ENCODE assay signal across 7 mouse cellular contexts in genomic region chr2:33659288-33659629, GRCm38 (mm10). TPM values are rescaled to one million over a fixed set of nuclear protein-coding genes. Genes with fewer than 3 reads are reported as not detected.
DNase-seq lines count a peak whose midpoint lies in the region; ATAC-seq and TF ChIP-seq lines count a peak whose summit lies in the region.

No protein-coding gene starts in this region.

- peak overlapping the region; percentile 30; the same call in 1 of the 2 replicates for H3K27ac ChIP-seq in hindbrain, embryonic 10.5 days
- H3K27ac ChIP-seq in liver, embryonic 12.5 days, result no peak overlapping the region
- 0 out of 2 replicates have a peak overlapping the region, but pooled peaks have one; percentile 18 for H3K27ac ChIP-seq in neural tube, embryonic 15.5 days (replicated peaks)

- ATAC-seq in liver, embryonic 12.5 days, result no peak
- no peak for ATAC-seq in neural tube, embryonic 15.5 days (ENCODE audit: low FRiP score)

- peak overlapping the region; percentile 48 for H3K4me2 ChIP-seq in liver, embryonic 12.5 days
- H3K4me2 ChIP-seq in neural tube, embryonic 15.5 days, result peak overlapping the region; percentile 43

- H3K36me3 ChIP-seq in hindbrain, embryonic 10.5 days, result no peaks in the 10 kb centered on the region
- no peaks in the 10 kb centered on the region for H3K36me3 ChIP-seq in liver, embryonic 12.5 days
- no peaks in the 10 kb centered on the region for H3K36me3 ChIP-seq in neural tube, embryonic 15.5 days

- peak overlapping the region; percentile 16; the same call in 1 of the 2 replicates for H3K4me3 ChIP-seq in hindbrain, embryonic 10.5 days
- H3K4me3 ChIP-seq in liver, embryonic 12.5 days, result peak overlapping the region; percentile 16; the same call in 1 of the 2 replicates
- H3K4me3 ChIP-seq in neural tube, embryonic 15.5 days (replicated peaks), result no peak overlapping the region

- H3K9ac ChIP-seq in liver, embryonic 12.5 days, result no peak overlapping the region
- H3K9ac ChIP-seq in neural tube, embryonic 15.5 days (replicated peaks), result no peak overlapping the region

- TF ChIP-seq CTCF in brain, embryonic 14.5 days (IDR thresholded peaks at IDR 0.05; ENCODE audit: borderline replicate concordance, extremely low read depth, insufficient read depth, insufficient read length), result no peak

- intact Hi-C loops in left cerebral cortex, postnatal 36 days (cut with DNase I), result no loop called here

- peak; percentile 45 for DNase-seq in MEL-GATA-1-ER (ENCODE audit: extremely low read depth, low read depth)
- DNase-seq in brain, embryonic 14.5 days (ENCODE audit: low read depth), result peak; percentile 67
- DNase-seq in hindbrain, embryonic 10.5 days (ENCODE audit: low spot score), result peak; percentile 49
- DNase-seq in right cerebral cortex, postnatal 25 days, result no peak
- DNase-seq in left cerebral cortex, postnatal 36 days (ENCODE audit: low spot score in 2 of 2), result no peak

- H3K9me3 ChIP-seq in hindbrain, embryonic 10.5 days, result no peaks in the 10 kb centered on the region
- H3K9me3 ChIP-seq in liver, embryonic 12.5 days (replicated peaks), result no peaks in the 10 kb centered on the region
- H3K9me3 ChIP-seq in neural tube, embryonic 15.5 days (replicated peaks), result no peaks in the 10 kb centered on the region

- peaks cover 10% of the 10 kb centered on the region for H3K27me3 ChIP-seq in hindbrain, embryonic 10.5 days (ENCODE audit: insufficient read depth, poor library complexity, severe bottlenecking)
- peaks cover 5% of the 10 kb centered on the region; the same call in 1 of the 2 replicates for H3K27me3 ChIP-seq in liver, embryonic 12.5 days (replicated peaks)
- no peaks in the 10 kb centered on the region; the same call in 1 of the 2 replicates for H3K27me3 ChIP-seq in neural tube, embryonic 15.5 days (replicated peaks)

- WGBS in hindbrain, embryonic 10.5 days, result 8% methylated on average over 7 of the region's 7 CpGs
- WGBS in liver, embryonic 12.5 days (ENCODE audit: insufficient replicate concordance), result 7% methylated on average over 7 of the region's 7 CpGs
- 5% methylated on average over 7 of the region's 7 CpGs for WGBS in neural tube, embryonic 15.5 days

- no peak for TF ChIP-seq POLR2A in brain, embryonic 14.5 days (IDR thresholded peaks at IDR 0.05; ENCODE audit: borderline replicate concordance, extremely low read depth, insufficient read depth, insufficient read length, poor library complexity, severe bottlenecking)

- peaks cover 9% of the 10 kb centered on the region for H3K4me1 ChIP-seq in hindbrain, embryonic 10.5 days (replicated peaks)
- H3K4me1 ChIP-seq in liver, embryonic 12.5 days, result peaks cover 5% of the 10 kb centered on the region; the same call in 1 of the 2 replicates
- H3K4me1 ChIP-seq in neural tube, embryonic 15.5 days, result peaks cover 5% of the 10 kb centered on the region; the same call in 1 of the 2 replicates

RNA-seq across cellular contexts. Expression of gene Lmx1b, which starts 18.9 kb away (rescaled TPM):
- 2.9 and 16.0 TPM in 2 replicates for polyA plus RNA-seq in brain, embryonic 14.5 days (2012; rRNA removed)
- 2.5 and 7.7 TPM in 2 replicates for polyA plus RNA-seq in hindbrain, embryonic 10.5 days (2016; fragmentation: Nextera tagmentation; extraction: Ambion mirVana)
- polyA plus RNA-seq in liver, embryonic 12.5 days (2016; fragmentation: Nextera tagmentation; extraction: Ambion mirVana), result 0.04 TPM in 1 of 2 replicates, not detected in the other
- 7.9 and 8.5 TPM in 2 replicates for polyA plus RNA-seq in neural tube, embryonic 15.5 days (2015; fragmentation: Nextera tagmentation; extraction: Ambion mirVana)
- under 1 TPM; 0.25 to 0.34 TPM for total RNA-seq in left cerebral cortex, postnatal 36 days (2021)

Comparison
In these comparisons a context has a peak if more than half of its experiments do, and no peak if none do; other contexts are left out.
1. DNase-seq: peak in MEL-GATA-1-ER (single experiment), brain, embryonic 14.5 days (single experiment) and hindbrain, embryonic 10.5 days (single experiment); none in right cerebral cortex, postnatal 25 days (single experiment) and left cerebral cortex, postnatal 36 days (0 of 2).